Mouse (Mus musculus): ENCODE data around the gene Mlf1. TPM values are rescaled to one million over a fixed set of nuclear protein-coding genes. Genes with fewer than 3 reads are reported as not detected.
A peak's percentile ranks its signal among the peaks of the same experiment; 100 is the strongest.

Mlf1 gene
- polyA plus RNA-seq, 2 experiments, result 0.81 to 1.3 TPM

- Histone ChIP-seq H3K9me3 (ENCODE audit: control insufficient read depth, low read length) (no peaks in the 10 kb centered on the region), H3K36me3 (replicated peaks; ENCODE audit: control insufficient read depth, insufficient read depth, low read depth) (no peaks in the 10 kb centered on the region), H3K4me2 (ENCODE audit: low read depth) (no peak overlapping the region), H3K4me3 (ENCODE audit: insufficient read depth in 1 of 2, low read depth in 2 of 2, low read length in 2 of 2) (no peak overlapping the region), H3K27me3 (ENCODE audit: control insufficient read depth, insufficient read depth, low read length) (no peaks in the 10 kb centered on the region), H3K27ac (no peak overlapping the region), H3K9ac (replicated peaks) (no peak overlapping the region), H3K4me1 (replicated peaks; ENCODE audit: control insufficient read depth in 2 of 2, insufficient read depth in 2 of 2, low read length in 1 of 2) (no peaks in the 10 kb centered on the region)
- DNase-seq (ENCODE audit: low read depth in 3 of 3, low spot score in 3 of 3) (no peak), ATAC-seq (ENCODE audit: insufficient read depth) (no peak)
- WGBS (ENCODE audit: insufficient replicate concordance), result 54% methylated on average over 2 of the region's 2 CpGs
- TF ChIP-seq EP300 (IDR thresholded peaks at IDR 0.05; ENCODE audit: low read depth) (no peak), CTCF (IDR thresholded peaks at IDR 0.05; ENCODE audit: low read depth) (no peak)
Observed at GRCm38 (mm10) chr3:67346674-67347073, 27.2 kb upstream of the Mlf1 start.

GRCm38 (mm10) chr3:67351406-67352127 lies 22.3 kb upstream of the Mlf1 start:
- DNase-seq (ENCODE audit: low read depth in 3 of 3, low spot score in 3 of 3), result no peak
- ATAC-seq (ENCODE audit: insufficient read depth), result no peak
- 70% methylated on average over 12 of the region's 12 CpGs for WGBS (ENCODE audit: insufficient replicate concordance)
- no peak overlapping the region for H3K27ac ChIP-seq
- no peak overlapping the region for H3K4me2 ChIP-seq (ENCODE audit: low read depth)
- TF ChIP-seq CTCF (IDR thresholded peaks at IDR 0.05; ENCODE audit: low read depth) (no peak), EP300 (IDR thresholded peaks at IDR 0.05; ENCODE audit: low read depth) (no peak)
- no peaks in the 10 kb centered on the region for H3K36me3 ChIP-seq (replicated peaks; ENCODE audit: control insufficient read depth, insufficient read depth, low read depth)
- no peak overlapping the region for H3K4me3 ChIP-seq (ENCODE audit: insufficient read depth in 1 of 2, low read depth in 2 of 2, low read length in 2 of 2)
- H3K9me3 ChIP-seq (ENCODE audit: control insufficient read depth, low read length), result no peaks in the 10 kb centered on the region
- no peaks in the 10 kb centered on the region for H3K4me1 ChIP-seq (replicated peaks; ENCODE audit: control insufficient read depth in 2 of 2, insufficient read depth in 2 of 2, low read length in 1 of 2)
- no peak overlapping the region for H3K9ac ChIP-seq (replicated peaks)
- H3K27me3 ChIP-seq (ENCODE audit: control insufficient read depth, insufficient read depth, low read length), result no peaks in the 10 kb centered on the region

- ATAC-seq (ENCODE audit: insufficient read depth) (no peak), DNase-seq (ENCODE audit: low read depth in 3 of 3, low spot score in 3 of 3) (peak; percentile 16 to 28 (median 26))
Observed at GRCm38 (mm10) chr3:67352128-67352762, 21.7 kb upstream of the Mlf1 start.

DNA sequence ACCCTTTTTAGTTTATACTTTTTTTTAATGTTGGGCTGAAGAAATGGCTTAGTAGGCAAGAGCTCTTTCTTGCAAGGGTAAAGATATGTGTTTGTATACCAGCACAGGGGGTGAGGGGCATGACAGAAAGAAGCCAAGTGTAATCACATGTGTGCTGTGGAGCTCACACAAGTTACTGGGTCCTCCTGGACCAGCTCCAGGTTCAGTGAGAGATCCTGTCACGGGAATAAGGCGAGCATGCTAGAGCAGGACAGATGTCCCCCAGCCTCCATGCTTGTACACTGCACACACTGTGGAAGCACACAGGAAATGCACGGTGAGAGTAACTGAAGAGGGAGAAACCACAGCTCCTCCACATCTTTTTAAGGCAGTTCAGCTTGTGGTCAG lies 21.1 kb upstream of the Mlf1 start:
- Histone ChIP-seq H3K4me2 (ENCODE audit: low read depth) (no peak overlapping the region), H3K4me1 (replicated peaks; ENCODE audit: control insufficient read depth in 2 of 2, insufficient read depth in 2 of 2, low read length in 1 of 2) (no peaks in the 10 kb centered on the region)
- ATAC-seq (ENCODE audit: insufficient read depth), result no peak

More at GRCm38 (mm10) chr3:67352128-67352762, 21.7 kb upstream of the Mlf1 start:
- no peak overlapping the region for H3K4me2 ChIP-seq (ENCODE audit: low read depth)
- no peak overlapping the region for H3K4me3 ChIP-seq (ENCODE audit: insufficient read depth in 1 of 2, low read depth in 2 of 2, low read length in 2 of 2)
- no peaks in the 10 kb centered on the region for H3K9me3 ChIP-seq (ENCODE audit: control insufficient read depth, low read length)
- TF ChIP-seq EP300 (IDR thresholded peaks at IDR 0.05; ENCODE audit: low read depth), result no peak
- TF ChIP-seq CTCF (IDR thresholded peaks at IDR 0.05; ENCODE audit: low read depth), result peak; percentile 81
- H3K27ac ChIP-seq, result no peak overlapping the region
- no peaks in the 10 kb centered on the region for H3K27me3 ChIP-seq (ENCODE audit: control insufficient read depth, insufficient read depth, low read length)
- no peaks in the 10 kb centered on the region for H3K36me3 ChIP-seq (replicated peaks; ENCODE audit: control insufficient read depth, insufficient read depth, low read depth)
- no peak overlapping the region for H3K9ac ChIP-seq (replicated peaks)
- no peaks in the 10 kb centered on the region for H3K4me1 ChIP-seq (replicated peaks; ENCODE audit: control insufficient read depth in 2 of 2, insufficient read depth in 2 of 2, low read length in 1 of 2)
- 17% methylated on average over 1 of the region's 5 CpGs for WGBS (ENCODE audit: insufficient replicate concordance)

GRCm38 (mm10) chr3:67358376-67358775 lies 15.5 kb upstream of the Mlf1 start:
- H3K27me3 ChIP-seq (ENCODE audit: control insufficient read depth, insufficient read depth, low read length), result no peaks in the 10 kb centered on the region
- H3K36me3 ChIP-seq (replicated peaks; ENCODE audit: control insufficient read depth, insufficient read depth, low read depth), result no peaks in the 10 kb centered on the region
- no peak for DNase-seq (ENCODE audit: low read depth in 3 of 3, low spot score in 3 of 3)
- no peak for ATAC-seq (ENCODE audit: insufficient read depth)
- 75% methylated on average over 7 of the region's 7 CpGs for WGBS (ENCODE audit: insufficient replicate concordance)
- H3K4me1 ChIP-seq (replicated peaks; ENCODE audit: control insufficient read depth in 2 of 2, insufficient read depth in 2 of 2, low read length in 1 of 2), result no peaks in the 10 kb centered on the region
- H3K4me3 ChIP-seq (ENCODE audit: insufficient read depth in 1 of 2, low read depth in 2 of 2, low read length in 2 of 2), result no peak overlapping the region
- no peak for TF ChIP-seq EP300 (IDR thresholded peaks at IDR 0.05; ENCODE audit: low read depth)
- H3K9ac ChIP-seq (replicated peaks), result no peak overlapping the region
- no peak overlapping the region for H3K27ac ChIP-seq
- H3K4me2 ChIP-seq (ENCODE audit: low read depth), result no peak overlapping the region
- H3K9me3 ChIP-seq (ENCODE audit: control insufficient read depth, low read length), result no peaks in the 10 kb centered on the region

More for the DNA sequence above, 21.1 kb upstream of the Mlf1 start:
- WGBS (ENCODE audit: insufficient replicate concordance), result 58% methylated on average over 3 of the region's 3 CpGs
- Histone ChIP-seq H3K9ac (replicated peaks) (no peak overlapping the region), H3K9me3 (ENCODE audit: control insufficient read depth, low read length) (no peaks in the 10 kb centered on the region), H3K4me3 (ENCODE audit: insufficient read depth in 1 of 2, low read depth in 2 of 2, low read length in 2 of 2) (no peak overlapping the region), H3K27me3 (ENCODE audit: control insufficient read depth, insufficient read depth, low read length) (no peaks in the 10 kb centered on the region), H3K27ac (no peak overlapping the region), H3K36me3 (replicated peaks; ENCODE audit: control insufficient read depth, insufficient read depth, low read depth) (no peaks in the 10 kb centered on the region)
- no peak for DNase-seq (ENCODE audit: low read depth in 3 of 3, low spot score in 3 of 3)
- TF ChIP-seq CTCF (IDR thresholded peaks at IDR 0.05; ENCODE audit: low read depth), result no peak
- no peak for TF ChIP-seq EP300 (IDR thresholded peaks at IDR 0.05; ENCODE audit: low read depth)

Measured in liver, embryonic 14.5 days (tissue).